Mouse (Mus musculus): ENCODE data around the gene Tns4.

DNA sequence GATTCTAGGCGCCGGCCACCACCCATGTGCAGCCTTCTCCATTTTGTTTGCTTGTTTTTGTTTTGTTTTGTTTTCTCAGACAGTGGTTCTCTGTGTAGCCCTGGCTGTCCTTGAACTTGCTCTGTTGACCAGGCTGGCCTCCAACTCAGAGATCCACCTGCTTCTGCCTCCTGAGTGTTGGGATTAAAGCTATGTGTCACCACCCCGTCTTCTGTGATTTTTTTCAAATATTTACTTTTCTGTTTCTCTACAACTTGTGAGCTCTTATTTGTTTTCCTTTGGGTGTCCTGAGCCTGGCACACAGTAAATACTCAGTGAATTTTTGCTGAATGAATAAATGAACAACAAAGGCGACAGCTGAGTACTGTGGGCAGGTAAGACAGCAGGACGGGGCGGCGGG is 26.4 kb downstream of the Tns4 start:
- TF ChIP-seq EP300 (IDR thresholded peaks at IDR 0.05; ENCODE audit: low read depth) (no peak), CTCF (IDR thresholded peaks at IDR 0.05; ENCODE audit: low read depth) (no peak)
